Mouse (Mus musculus) spleen, adult 18-20 months (tissue): ENCODE measurements around the gene Samd10.

Experiments
- DNase-seq, 2 experiments: peaks; one replicate each; pipeline ENCODE4 v3.0.0; 2022; ENCODE audit warnings: mixed read lengths in 2 of 2

The Samd10 gene

DNA sequence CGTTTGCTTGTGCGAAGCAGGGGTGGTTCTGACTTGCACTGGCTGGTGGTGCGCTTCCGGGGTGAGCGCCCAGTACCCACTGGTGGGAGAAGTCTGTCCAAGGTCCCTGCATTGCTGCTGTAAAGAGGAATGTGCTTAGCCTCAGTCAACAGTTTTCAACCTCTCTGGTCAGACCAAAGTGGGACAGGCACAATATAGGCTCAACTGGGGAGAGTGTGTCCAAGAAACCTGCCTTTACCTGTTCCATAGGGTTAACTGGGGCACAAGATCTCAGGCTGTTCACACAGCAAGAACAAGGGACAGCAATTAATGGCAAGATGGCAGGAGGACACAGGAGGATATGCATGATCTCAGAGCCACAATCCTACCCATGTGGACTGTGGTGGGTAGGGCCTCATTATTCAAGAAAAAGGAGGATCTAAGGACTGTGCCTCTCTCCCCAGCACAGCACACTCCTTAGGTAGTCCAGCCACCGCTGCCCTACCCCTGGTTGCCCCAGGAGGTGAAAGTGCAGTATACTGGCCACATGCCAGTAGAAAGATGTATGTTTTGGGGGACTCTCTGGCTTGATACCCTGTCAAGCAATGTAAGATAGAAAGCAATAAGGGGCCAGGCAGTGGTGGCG, 24.0 kb downstream of the Samd10 start:
- DNase-seq: no peak

DNA sequence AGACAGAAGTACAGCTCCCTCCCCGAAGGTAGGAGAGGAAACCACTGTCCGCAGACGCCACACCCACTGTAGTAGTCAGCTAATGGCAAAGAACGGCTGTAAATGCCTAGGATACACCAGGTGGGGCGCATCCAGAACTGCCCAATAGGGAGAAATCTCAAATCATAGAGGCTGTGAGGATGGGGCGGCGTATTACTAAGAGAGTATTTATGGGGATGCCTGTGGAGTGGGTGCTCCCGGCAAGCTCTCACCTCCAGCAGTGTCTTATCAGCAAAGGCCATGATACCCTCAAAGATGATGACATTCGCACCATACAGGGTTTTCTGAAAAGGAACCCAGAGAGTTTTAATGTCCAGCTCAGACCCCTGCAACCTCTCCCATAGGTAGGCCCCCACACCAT, 25.1 kb downstream of the Samd10 start:
- no peak for DNase-seq

DNA sequence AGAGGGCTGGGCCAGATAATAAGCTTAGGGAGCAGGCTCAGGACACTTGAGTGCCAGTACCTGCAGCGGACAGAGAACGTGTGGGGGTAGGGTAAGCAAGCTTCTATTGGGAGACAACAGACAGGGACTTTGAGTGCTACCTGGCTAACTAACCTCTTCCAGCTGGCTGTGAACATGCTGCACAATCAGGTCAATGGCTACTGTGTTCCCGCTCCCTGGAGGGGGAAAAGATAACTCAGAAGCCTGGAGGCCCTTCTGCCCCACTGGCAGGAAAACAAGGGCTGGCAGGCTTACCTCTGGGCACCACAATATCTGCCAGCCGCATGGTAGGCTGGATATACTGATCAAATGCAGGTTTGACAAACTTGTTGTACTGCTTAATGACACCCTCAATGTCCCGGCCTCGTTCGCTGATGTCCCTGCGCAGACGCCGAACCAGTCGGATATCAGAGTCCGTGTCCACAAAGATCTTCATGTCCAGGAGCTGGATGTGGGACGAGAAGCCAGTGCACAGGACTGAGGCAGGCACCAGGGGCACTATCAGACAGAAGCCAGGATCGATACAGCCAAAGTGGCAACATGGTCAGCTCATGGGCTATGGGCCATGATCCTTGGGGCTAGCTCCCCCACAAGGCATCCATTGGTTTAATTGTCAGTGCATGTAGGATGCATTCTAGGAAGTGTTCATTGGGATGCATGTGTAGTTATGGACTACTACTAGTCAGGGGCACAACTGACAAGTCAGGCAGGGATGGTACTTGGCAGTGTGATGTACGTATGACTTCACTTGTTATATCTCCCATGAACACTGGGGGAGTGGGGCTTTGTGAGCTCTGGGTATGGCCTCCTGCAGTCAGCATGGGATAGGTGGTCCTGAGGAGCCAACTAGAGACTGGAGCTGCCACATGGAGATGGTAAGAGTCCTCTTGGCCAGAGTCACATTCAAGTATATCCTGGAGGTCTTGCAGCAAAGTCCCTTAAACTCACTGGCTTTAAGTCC, 25.8 kb downstream of the Samd10 start:
- DNase-seq: no peak

DNA sequence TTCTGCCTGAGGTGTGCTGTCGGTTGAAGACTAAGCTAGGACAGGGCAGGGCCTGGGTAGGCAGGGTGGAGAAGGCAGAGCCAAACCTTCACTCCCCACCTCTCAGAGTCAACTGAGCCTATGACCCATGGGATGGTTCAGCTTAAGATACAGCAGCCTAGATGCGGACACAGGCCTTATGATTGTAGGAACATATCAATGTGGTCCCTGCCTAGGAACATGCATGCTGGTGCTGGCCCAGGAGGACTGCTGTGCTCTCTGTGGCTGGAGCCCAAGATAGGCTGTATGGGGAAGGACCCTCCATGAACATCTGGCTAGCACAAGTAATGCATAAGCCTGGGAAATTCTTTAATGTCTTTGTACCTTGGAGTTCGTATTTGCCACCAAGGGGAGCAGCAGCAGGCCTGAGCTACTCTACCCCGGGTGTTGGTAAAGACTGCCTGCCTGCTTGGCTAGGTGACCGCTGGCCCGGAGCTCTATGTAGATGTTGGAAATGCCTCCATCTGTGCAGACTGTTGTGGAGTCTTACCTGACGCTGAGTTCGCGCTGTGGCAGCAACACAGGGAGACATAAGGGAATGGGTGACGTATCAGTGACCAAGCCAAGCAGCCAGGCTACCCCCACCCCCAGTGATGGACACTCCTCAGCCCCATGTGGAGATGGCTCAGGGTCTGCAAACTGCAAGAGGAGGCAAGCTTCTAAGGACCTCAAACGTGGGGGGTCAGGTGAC, 26.9 kb downstream of the Samd10 start:
- no peak for DNase-seq

DNA sequence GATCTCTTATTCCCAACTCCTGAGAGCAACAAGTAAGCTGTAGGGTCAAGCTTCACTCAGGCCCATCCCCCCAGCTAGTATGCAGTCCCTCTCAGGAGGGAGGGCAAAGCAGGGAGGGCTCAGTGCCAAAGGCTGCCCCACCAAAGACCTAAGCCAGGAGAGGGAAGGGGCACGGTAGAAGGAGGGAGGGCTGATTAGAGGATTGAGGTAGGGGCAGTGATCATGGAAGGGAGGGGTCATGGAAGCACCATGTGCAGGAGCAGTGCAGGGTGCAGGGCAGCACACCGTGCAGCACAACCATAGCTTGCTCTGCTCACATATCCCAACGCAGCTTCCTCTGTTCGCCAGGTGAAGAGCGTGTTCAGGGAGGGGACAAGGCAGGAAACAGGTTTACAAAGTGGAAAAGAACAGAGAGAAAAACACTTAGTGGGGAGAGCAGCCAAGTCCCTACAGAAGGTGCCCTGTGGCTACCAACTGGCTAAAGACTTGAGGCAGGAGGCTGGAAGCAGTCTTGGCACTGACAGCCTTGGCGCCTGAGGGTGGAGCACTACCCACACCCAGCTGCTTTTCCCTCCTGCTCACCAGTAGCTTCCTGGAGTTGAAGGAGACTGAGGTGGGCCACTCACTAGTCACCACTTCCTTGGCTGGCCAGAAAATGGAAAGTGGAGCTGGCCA, 28.0 kb downstream of the Samd10 start:
- DNase-seq: no peak

DNA sequence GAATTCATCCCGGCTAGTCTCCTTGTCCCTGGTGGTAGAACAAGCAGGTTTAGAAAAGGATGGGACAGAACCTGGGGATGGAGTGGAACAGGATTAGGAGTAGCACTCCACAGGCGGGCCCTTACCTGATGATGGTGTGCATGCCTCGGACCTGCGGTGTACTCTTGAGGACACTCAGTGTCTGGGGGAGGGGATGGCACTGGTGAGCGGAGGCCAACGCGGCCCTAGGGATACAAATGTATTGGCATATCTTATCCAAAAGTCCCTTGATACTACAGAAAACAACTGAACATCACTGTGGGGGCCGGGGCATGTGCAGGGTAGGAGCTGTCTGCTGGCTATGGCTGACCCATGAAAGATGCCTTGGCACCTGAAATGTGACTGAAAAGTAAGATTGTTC, 28.6 kb downstream of the Samd10 start:
- no peak for DNase-seq

DNA sequence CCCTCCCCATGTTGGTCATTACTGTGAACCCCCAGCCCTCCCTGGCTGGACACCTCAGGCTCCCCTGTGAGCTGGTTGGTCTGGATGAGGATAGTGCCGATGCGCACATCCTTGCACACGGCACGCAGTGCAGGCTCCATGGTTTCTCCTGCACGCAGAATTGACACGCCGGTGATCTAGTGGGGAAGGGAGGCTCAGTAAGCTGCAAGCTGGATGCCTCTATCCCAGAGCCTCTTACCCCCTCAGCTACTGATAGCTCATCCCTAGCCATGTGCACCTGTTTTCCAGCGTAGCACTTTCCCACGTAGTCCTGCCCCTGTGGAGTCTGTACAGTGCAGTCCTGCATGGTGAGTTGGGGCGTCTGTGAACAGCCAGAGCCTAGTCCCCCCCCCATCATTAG, 29.2 kb downstream of the Samd10 start:
- no peak for DNase-seq

DNA sequence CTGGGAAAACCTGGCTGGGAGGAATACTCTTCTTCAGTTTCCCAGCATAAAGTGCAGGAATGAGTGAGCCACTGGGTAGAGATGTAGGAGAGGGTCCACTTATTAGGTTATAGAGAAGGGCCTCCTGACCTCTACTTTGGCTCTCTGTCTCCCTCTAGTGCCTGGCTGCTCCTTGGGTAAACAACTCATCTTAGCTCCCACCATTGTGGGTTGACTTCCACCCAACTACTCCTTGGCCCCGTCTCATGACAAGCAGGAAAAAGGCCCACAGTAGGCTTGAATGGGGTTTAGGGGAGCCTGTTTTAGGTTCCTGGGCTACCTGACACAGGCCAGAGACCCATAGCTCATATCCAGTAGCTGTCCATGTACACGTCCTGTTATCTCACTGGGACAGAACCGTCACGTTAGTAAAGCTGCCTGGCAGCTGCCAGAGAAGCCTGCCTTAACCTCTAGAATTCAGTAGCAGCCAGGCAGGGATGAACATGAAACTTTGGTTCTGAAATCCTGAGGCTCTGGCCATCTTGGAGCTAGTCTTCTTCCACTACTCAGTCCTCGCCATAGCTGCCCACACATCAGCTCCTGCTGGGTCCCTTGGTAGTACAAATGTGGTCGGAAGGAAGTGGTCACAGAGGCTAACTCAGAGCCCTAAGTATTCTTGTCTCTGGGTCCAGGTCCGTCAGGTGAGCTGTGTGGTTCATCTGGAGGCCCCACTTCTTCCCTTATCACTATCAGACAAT, 30.6 kb downstream of the Samd10 start:
- peak in 1 of 2 experiments; percentile 60 for DNase-seq

DNA sequence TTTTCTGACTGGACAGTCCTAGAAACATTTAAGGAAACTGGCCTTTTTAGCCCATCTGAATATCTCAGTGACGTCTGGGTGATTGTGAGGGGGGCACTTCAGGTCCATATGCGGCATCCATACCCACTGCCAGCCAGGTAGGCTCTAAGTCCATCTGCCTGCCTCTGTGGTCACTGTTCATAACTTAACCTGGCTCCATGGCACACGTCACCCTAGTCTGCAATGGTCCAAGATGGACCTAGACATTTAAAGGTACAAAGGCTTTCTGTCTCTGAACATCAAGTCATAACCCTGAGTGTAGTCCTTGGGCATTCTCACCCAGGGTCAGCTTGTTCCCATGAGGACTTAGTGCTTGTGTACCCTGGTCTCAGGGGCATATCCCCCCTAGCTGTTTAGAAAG, 31.7 kb downstream of the Samd10 start:
- DNase-seq: no peak

DNA sequence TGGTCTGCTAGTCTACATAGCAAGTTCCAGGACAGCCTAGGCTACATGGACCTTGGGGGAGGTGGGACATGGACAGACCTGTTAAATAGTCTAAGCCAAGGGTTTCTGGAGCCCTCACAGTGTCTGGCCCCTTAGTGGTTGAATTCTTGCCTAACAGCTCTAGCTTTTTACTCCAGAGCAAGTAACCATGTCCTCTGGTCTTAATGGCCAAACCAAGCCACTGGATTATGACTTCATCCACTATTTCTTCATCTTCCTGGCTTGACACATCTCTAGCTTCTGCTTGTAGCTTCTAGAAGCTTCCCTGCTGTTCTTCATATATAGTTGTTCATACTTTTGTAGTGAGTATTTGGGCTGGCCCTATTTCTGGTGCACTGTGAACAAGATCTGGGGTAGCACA, 45.2 kb downstream of the Samd10 start:
- no peak for DNase-seq

DNA sequence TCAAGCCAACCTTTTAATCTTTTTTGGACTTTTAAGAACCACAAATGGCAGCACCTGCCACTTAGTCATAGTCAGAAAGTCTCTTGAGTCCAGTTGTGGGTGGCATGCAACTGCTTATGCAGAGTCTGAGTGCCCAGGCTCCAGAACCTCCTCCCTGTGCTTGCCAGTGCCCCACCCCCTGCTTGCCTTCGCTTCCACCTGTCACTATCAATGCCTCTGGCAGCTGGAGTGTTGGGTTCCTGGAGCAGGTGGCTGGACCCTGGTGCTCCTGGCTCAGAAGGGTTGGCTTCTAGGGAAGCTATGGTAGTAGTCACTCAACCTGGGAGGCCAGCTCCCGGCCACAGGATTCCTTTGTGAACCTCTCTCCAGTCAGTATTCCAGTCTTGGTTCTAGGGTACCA, 48.8 kb downstream of the Samd10 start:
- DNase-seq: no peak

DNA sequence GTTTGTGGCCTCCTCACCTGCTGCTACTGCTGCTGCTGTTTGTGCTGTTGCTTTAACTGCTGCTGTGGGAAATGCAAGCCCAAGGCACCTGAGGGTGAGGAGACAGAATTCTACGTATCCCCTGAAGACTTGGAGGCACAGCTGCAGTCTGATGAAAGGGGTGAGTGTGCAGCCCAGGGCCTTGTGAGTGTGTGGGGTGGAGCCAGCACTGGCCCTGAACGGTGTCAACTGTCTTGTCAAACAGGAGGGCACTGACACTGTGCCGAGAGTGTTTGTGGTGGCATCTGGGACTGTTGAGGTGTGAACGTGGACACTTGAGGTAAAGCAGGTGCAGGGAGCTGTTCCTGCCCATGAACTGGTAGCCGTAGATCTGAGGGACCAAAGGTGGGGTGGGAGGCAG, 50.3 kb downstream of the Samd10 start:
- DNase-seq: no peak

DNA sequence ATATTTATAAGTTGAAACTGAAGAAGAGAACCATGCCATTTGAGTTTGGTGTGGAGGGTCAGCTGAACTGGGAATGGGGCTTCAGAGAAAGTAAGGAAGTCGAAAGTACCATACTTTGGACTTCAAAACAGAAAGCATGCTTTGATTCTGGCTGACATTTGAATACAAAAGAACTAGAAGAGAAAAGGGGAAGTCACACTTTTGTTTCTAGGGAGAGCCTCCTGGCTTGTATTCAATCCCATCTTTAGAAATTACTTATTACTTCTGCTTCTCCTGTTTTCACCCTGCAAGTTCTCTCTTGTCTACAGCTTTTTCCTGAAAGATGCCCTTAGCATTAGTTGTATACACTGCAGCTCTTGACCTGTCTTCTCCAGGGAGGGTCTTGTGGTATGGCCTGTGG, 50.8 kb downstream of the Samd10 start:
- DNase-seq: no peak

DNA sequence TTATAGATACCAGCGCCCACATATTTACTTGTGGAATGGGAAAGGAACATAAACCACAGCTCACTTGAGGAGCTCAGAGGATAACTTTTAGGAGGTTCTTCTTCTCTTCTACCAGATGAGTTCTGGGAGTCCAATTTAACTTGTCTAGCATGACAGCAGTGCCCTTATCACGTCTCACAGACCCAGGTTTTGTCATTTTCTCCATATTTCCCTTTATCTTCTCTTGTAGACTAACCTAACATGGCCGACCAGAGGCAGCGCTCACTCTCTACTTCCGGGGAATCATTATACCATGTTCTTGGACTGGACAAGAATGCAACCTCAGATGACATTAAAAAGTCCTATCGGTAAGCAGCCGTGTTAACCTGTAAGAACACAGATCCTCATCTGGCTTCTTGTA, 52.9 kb downstream of the Samd10 start:
- no peak for DNase-seq
